Mouse (Mus musculus) midbrain, embryonic 11.5 days (tissue): ENCODE data around the gene 2200002D01Rik. TPM values are rescaled to one million over a fixed set of nuclear protein-coding genes. Genes with fewer than 3 reads are reported as not detected.
"Not testable (repeated sequence)": the region's sequence is repeated elsewhere in the genome, so short reads cannot be mapped to it uniquely, and the experiment has no call there.

Experiments used
- ATAC-seq: fragments of 200-750 bp; cut with Nextera tagmentation; 2 replicates; pipeline ENCODE4 v1.8.0; 2017; ENCODE audit warnings: moderate TSS enrichment, moderate library complexity; ENCODE audit not compliant: low FRiP score
- DNase-seq: peaks from one replicate; pipeline ENCODE4 v3.0.0; 2015; ENCODE audit warnings: low spot score; ENCODE audit errors: missing footprints
- H3K27ac ChIP-seq: fragments of 300-500 bp; sonication (generic); 2 replicates; pipeline ENCODE4 v1.5.1; 2014; ENCODE audit warnings: low read depth, low read length
- H3K27me3 ChIP-seq: fragments of 300-500 bp; sonication (generic); 2 replicates; pipeline ENCODE4 v1.6.1; 2014; ENCODE audit warnings: mild to moderate bottlenecking, low read length, moderate library complexity, mixed read lengths; ENCODE audit not compliant: control insufficient read depth, insufficient read depth
- H3K36me3 ChIP-seq: fragments of 300-500 bp; sonication (generic); 2 replicates; pipeline ENCODE4 v1.6.1; 2014; ENCODE audit warnings: mild to moderate bottlenecking, low read length, moderate library complexity, mixed read lengths; ENCODE audit not compliant: control insufficient read depth, insufficient read depth
- H3K4me1 ChIP-seq: fragments of 300-500 bp; sonication (generic); 2 replicates; pipeline ENCODE4 v1.6.1; 2014; ENCODE audit warnings: low read length; ENCODE audit not compliant: control insufficient read depth, insufficient read depth
- H3K4me2 ChIP-seq: fragments of 300-500 bp; sonication (generic); 2 replicates; pipeline ENCODE4 v1.6.1; 2014; ENCODE audit warnings: mild to moderate bottlenecking, moderate library complexity
- H3K4me3 ChIP-seq: fragments of 300-500 bp; sonication (generic); 2 replicates; pipeline ENCODE4 v1.5.1; 2014; ENCODE audit warnings: low read depth, low read length
- H3K9ac ChIP-seq: fragments of 300-500 bp; sonication (generic); 2 replicates; pipeline ENCODE4 v1.6.1; 2014; ENCODE audit warnings: low read length
- H3K9me3 ChIP-seq: fragments of 300-500 bp; sonication (generic); 2 replicates; pipeline ENCODE4 v1.6.1; 2016; ENCODE audit warnings: low read length; ENCODE audit not compliant: control insufficient read depth
- whole genome bisulfite sequencing: fragments of 180-500 bp; shearing (Covaris S2); extraction: QIAGEN DNeasy Blood & Tissue Kit; methylation state at CpG from one replicate; pipeline ENCODE4 v1.1.7; 2014; 5-methylcytosine and 5-hydroxymethylcytosine counted together
- polyA plus RNA-seq: library from polyadenylated mRNA; unstranded; fragments of >200 nt; fragmentation: Nextera tagmentation; extraction: Ambion mirVana; gene quantifications from 2 replicates; pipeline ENCODE4 v1.2.1, GENCODE M21; 2014

2200002D01Rik gene
- polyA plus RNA-seq, 1 experiment from 2014 or later, result 2.7 TPM

- DNase-seq (peak; percentile 86), ATAC-seq (no peak)
- H3K9ac ChIP-seq, result no peak overlapping the region
- H3K36me3 ChIP-seq, result no peaks in the 10 kb centered on the region
- peaks cover 12% of the 10 kb centered on the region for H3K27me3 ChIP-seq
- 65% methylated on average over 2 of the region's 2 CpGs for WGBS
- no peak overlapping the region for H3K4me3 ChIP-seq
- no peak overlapping the region for H3K27ac ChIP-seq
- H3K4me2 ChIP-seq, result no peak overlapping the region
- H3K9me3 ChIP-seq, result peaks cover 3% of the 10 kb centered on the region; the same call in 1 of the 2 replicates
- H3K4me1 ChIP-seq, result no peaks in the 10 kb centered on the region
These were observed 34.0 kb downstream of the 2200002D01Rik start for GRCm38 (mm10) chr7:29214236-29214635.

GRCm38 (mm10) chr7:29213675-29214082, 34.6 kb downstream of the 2200002D01Rik start, which contains the start of gene Catsperg1:
Gene Catsperg1, minus strand, starts transcription at chr7:29214035.
- peak; percentile 86 for ATAC-seq
- peaks cover 12% of the 10 kb centered on the region for H3K27me3 ChIP-seq
- WGBS, result 3% methylated on average over 20 of the region's 20 CpGs
- no peaks in the 10 kb centered on the region for H3K9me3 ChIP-seq
- H3K36me3 ChIP-seq, result no peaks in the 10 kb centered on the region
- no peak within 1 kb of the TSS for H3K27ac ChIP-seq
- no peak within 1 kb of the TSS for H3K9ac ChIP-seq
- peak within 1 kb of the TSS; percentile 37 for H3K4me2 ChIP-seq
- no peaks in the 10 kb centered on the region for H3K4me1 ChIP-seq
- peak within 1 kb of the TSS; percentile 14; the same call in 1 of the 2 replicates for H3K4me3 ChIP-seq
- peak; percentile 97 for DNase-seq

- peak; percentile 84 for DNase-seq
These were observed 35.3 kb downstream of the 2200002D01Rik start for GRCm38 (mm10) chr7:29212775-29213560.

GRCm38 (mm10) chr7:29212199-29212765, 36.0 kb downstream of the 2200002D01Rik start:
- Histone ChIP-seq H3K36me3 (no peaks in the 10 kb centered on the region), H3K9ac (no peak overlapping the region), H3K27ac (no peak overlapping the region), H3K27me3 (peaks cover 12% of the 10 kb centered on the region), H3K4me2 (no peak overlapping the region), H3K4me1 (no peaks in the 10 kb centered on the region), H3K4me3 (no peak overlapping the region), H3K9me3 (no peaks in the 10 kb centered on the region)
- DNase-seq (peak; percentile 89), ATAC-seq (no peak)
- 10% methylated on average over 26 of the region's 26 CpGs for WGBS

More at GRCm38 (mm10) chr7:29212775-29213560, 35.3 kb downstream of the 2200002D01Rik start:
- H3K27me3 ChIP-seq, result peaks cover 12% of the 10 kb centered on the region
- H3K27ac ChIP-seq, H3K9me3 ChIP-seq, H3K9ac ChIP-seq, H3K4me3 ChIP-seq, H3K36me3 ChIP-seq, H3K4me1 ChIP-seq: not testable (repeated sequence)
- peak; percentile 12 for ATAC-seq
- H3K4me2 ChIP-seq, result peak overlapping the region; percentile 37
- 15% methylated on average over 40 of the region's 40 CpGs for WGBS

GRCm38 (mm10) chr7:29211415-29212198, 36.7 kb downstream of the 2200002D01Rik start:
- peak; percentile 65 for ATAC-seq
- WGBS, result 5% methylated on average over 34 of the region's 34 CpGs
- Histone ChIP-seq H3K9ac (no peak overlapping the region), H3K4me3 (peak overlapping the region; percentile 19; the same call in 1 of the 2 replicates), H3K36me3 (no peaks in the 10 kb centered on the region), H3K4me1 (no peaks in the 10 kb centered on the region), H3K4me2 (peak overlapping the region; percentile 34), H3K27ac (no peak overlapping the region), H3K9me3 (no peaks in the 10 kb centered on the region), H3K27me3 (peaks cover 12% of the 10 kb centered on the region)
- peak; percentile 96 for DNase-seq

GRCm38 (mm10) chr7:29211013-29211412, 37.3 kb downstream of the 2200002D01Rik start:
- not testable (repeated sequence) for H3K4me1 ChIP-seq, H3K9me3 ChIP-seq, H3K27ac ChIP-seq, H3K9ac ChIP-seq, H3K36me3 ChIP-seq, H3K4me3 ChIP-seq, DNase-seq, ATAC-seq, H3K4me2 ChIP-seq
- H3K27me3 ChIP-seq, result peaks cover 12% of the 10 kb centered on the region
- 28% methylated on average over 15 of the region's 15 CpGs for WGBS

GRCm38 (mm10) chr7:29202577-29202976, 45.7 kb downstream of the 2200002D01Rik start:
- no peak for DNase-seq
- H3K9ac ChIP-seq, result no peak overlapping the region
- no peaks in the 10 kb centered on the region for H3K4me1 ChIP-seq
- H3K27me3 ChIP-seq, result no peaks in the 10 kb centered on the region
- WGBS, result 83% methylated on average over 6 of the region's 6 CpGs
- no peaks in the 10 kb centered on the region for H3K36me3 ChIP-seq
- no peak overlapping the region for H3K4me2 ChIP-seq
- no peak overlapping the region for H3K27ac ChIP-seq
- ATAC-seq, result no peak
- H3K4me3 ChIP-seq, result no peak overlapping the region
- no peaks in the 10 kb centered on the region for H3K9me3 ChIP-seq
